Mouse (Mus musculus): ENCODE measurements at regions not wholly inside any gene's neighbourhood (a gene's known extent, or its start where the extent isn't known, plus 50 kb on each side); places are given as distances from the start of the nearest gene placed in this dataset.
"Not testable (repeated sequence)": the region's sequence is repeated elsewhere in the genome, so short reads cannot be mapped to it uniquely, and the experiment has no call there.

DNA sequence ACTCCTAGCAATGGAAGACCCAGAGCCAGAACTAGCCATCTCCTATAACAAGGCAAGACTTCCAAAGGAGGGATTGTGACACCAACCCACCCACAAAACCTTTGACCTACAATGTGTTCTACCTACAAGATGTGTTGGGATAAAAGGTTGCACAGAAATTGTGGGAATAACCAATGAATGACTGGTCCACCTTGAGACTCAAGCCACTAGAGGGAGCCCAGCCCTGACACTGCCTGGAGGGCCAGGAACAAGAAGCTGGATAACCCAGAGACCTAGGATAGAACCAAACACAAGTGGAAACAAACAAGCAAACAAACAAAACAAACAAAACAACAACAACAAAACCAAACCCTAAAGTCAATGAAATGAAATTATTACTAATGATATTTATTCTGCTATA lies 288.8 kb downstream of the Dchs2 start:
- DNase-seq (ENCODE audit: low spot score) = peak; percentile 28

DNA sequence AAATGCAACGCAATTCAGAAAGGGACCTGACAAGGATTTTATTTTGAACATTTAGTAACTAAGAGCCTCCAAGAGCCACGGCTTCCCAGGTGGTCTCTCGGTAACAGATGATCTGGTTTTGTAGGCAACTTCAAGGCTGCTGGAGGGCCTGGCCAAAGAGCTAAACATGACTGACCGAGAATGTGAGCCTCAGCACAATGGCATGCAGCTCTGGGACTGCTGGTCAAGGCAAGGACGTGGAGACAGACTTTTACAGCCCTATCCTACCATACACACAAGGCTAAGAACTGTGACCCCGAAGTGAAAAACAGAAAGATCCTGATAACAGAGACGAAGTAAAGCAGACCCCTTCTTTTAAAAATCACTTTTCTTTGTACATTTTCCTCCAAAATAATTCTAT lies 296.5 kb downstream of the Dchs2 start:
- peak; percentile 7 for DNase-seq (ENCODE audit: low spot score)

DNA sequence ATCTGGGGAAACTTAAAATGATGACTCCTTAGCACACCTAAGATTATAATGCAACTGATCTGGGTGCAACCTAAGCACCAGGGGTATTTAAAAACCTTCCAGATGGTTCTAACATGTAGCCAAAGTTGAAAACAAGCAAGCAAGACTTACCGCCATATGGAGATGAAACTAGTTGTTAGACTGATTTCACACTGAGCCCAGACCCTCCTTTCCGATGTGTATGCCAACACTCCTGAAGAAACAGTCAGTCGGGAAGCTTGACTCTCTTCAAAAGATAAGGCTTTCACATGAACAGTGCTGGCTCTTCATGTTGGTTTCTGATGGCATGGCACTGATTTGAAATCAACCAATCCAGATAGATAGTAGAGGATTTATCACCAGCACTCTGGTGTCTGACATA lies 301.6 kb downstream of the Dchs2 start:
- no peak for DNase-seq (ENCODE audit: low spot score)

DNA sequence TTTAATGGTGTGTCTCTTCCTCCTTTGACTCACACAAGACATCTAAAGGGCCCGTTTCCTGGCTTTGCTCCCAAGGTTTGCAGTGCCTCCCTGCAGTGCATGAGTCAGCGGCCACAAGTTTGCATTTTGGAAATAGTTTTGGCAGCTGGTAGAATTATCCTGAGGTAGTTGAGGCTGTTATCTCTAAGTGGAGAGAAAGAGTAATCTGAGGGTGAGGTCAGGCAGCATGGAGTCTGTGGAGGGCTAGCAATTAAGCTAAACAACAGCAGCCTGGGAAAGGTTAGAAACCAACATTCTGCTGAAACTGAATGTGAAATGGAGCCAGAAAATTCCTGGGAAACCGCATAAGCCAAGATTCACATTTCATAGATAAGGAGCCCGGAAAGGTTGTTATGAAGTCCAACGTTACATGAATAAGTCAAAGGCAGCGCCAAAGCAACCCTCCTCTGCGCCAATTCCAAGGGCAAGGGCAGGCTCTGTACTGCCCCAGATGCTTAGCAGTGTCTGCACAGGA lies 318.5 kb downstream of the Dchs2 start:
- DNase-seq (ENCODE audit: low spot score) = peak; percentile 64

DNA sequence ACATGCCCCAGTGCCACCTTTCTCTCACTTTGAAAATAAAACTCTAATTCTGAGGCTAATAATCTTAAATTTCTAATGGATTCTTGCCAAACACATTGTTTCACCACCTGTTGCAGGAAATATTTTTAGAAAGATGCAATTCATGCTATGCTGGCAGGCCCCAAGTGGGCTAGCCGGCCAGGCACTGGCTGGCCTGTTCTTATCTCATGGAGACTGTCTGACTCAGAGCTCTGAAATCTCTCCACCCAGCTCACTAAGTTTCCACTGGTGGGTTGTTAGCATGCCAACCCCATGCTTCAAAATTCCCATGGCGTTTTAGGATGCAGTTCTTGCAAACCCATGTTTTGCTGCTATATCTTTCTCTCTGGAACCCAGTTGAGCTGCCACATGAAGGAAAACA lies 315.5 kb upstream of the Sfrp2 start:
- no peak for DNase-seq (ENCODE audit: low spot score)

DNA sequence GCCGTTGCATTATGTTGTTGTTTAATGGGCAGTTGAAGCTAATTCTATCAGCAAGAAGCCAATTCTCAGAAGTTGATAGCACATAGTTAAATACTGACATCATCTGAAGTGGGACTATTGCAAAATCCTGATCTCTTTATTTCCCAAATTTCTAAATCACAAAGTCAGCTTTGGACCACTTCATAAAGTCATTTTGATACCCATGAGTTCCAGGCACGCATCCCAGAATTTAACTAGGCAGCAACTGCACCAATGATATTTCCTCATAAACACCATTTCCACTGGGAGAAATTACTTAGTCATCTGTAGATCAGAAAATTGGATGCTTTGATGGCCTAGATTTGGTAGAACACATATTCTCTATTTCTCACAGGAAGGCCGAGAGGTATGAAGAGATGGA lies 314.8 kb upstream of the Sfrp2 start:
- no peak for DNase-seq (ENCODE audit: low spot score)

DNA sequence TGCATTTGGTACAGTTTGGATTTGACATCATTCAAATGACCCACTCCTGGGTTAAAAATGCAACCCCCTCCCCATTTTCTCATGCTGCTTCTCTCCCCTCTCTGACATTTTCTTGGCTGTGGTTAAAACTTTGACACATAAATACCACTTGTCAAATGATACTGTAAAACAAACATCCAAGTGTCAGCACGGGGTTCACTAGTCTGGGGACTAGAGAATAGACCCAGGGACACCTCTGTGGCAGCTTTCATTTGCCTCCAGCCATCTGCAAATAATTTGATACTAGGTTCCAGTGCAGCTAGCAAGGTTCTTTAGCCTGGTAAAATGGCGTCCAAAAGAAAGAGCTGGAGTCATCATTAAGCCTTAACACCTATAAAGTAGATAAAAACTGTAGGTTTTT lies 312.7 kb upstream of the Sfrp2 start:
- no peak for DNase-seq (ENCODE audit: low spot score)

DNA sequence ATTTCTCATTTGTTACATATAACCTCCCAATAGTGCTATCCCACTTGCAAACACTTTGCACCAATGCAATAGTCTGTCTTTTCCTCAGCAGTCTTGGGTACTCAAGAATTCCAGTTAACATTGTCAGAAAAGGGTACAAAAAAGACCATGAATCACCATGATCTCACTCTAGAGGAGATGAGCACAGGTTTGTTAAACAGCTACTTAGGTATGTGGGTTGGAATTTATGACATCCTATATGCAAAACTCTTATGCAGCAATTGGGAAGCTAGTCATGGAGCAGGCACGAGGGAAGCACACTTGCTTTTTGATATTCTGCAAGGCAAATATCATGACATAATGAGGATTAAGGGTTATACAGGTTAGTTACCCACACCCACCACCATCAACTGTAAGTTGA lies 307.7 kb upstream of the Sfrp2 start:
- no peak for DNase-seq (ENCODE audit: low spot score)

DNA sequence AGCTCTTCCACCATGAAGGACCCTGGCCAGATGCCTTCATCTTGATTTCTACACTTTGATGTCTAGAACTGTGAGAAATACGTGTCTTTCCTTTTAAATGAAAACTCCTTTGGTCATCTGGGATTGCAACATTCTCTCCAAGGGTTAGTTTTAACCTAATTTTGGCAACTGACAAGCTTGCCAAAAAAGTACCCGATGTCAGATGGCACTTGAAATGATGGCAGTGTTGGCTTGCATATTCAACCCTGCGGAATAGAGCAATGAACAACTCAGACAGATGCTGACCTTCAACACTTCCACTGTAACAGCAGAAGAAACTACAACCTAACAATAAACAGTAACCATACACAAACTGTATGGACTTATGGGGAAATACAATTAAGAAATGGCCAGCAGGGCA lies 286.9 kb upstream of the Sfrp2 start:
- DNase-seq (ENCODE audit: low spot score) = no peak

DNA sequence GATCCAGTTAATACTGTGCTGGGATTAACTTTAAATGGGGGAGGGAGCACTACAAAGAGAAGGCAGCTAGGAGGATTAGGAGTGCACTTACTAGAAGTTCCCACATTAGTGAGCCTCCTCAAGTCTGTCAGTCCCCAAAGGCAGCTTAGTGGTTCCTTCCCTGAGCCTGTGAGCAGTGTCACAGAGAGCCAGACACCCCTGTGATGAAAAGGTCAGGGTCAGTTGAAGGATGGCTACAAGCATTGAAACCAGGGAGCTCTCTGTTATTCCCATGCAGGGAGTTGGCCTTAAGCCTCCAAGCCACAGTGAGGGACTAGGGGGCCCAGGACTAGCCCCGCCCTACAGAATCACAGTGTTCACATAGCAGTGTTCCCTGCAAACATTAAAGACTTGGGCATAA lies 285.9 kb upstream of the Sfrp2 start:
- no peak for DNase-seq (ENCODE audit: low spot score)

DNA sequence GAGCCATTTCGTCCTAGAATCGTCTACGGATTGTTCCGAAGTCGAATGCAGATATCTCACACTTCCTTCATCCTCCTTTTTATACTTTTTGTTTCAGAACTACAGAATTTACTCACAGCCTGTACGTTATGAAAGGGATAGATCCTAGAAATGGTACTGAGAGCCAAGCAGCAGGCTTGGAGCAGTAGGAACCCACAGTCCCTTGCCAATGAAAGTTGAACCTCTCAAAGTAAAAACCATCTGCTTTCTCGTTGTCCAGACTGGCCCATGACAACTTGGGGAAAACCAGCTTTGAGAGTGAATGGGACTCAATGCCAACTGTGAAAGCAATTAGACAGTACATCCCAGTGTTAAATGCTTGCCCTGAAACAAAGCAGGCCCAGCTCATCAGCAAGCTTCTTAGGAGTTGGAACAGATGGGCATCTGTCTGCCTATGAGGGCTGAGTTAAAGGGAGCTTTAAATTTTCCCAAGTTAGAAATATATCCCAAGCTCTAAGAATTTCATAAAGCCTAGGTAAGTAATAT lies 279.9 kb upstream of the Sfrp2 start:
- no peak for DNase-seq (ENCODE audit: low spot score)

DNA sequence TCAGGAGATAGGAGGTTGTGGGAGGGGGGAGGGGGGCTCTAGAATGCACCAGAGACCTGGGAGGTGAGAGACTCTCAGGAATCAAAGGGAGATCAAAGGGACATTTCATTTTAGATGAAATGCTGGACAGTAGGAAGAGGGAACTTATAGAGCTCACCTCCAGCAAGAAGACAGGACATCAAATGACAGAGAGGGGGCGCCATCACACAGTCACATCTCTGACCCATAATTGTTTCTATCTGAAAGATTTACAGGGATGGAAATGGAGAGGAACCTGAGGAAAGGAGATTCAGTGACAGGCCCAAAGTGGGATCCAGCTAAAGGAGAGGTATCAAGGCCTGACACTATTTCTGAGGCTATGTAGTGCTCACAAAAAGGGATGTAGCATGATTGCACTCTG lies 270.5 kb upstream of the Sfrp2 start:
- peak; percentile 22 for DNase-seq (ENCODE audit: low spot score)

DNA sequence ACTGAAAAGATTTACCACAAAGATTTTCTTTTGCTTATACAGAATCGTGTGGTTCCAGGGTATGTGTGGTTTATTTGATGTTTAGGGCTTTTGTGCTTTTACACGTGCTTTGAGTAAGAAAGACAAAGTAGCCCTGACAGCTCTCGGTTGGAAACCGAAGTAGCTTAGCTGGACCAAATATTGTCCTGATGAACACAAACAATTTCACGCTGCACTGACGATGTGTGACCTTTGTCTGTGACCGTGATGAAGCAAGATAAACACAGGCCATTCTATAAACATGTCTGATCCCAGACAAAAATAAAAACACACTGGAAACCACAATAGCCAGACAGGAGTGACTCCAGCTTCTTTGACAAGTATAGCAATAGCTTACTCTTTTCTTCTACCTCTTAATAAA lies 262.2 kb upstream of the Sfrp2 start:
- DNase-seq (ENCODE audit: low spot score) = no peak

DNA sequence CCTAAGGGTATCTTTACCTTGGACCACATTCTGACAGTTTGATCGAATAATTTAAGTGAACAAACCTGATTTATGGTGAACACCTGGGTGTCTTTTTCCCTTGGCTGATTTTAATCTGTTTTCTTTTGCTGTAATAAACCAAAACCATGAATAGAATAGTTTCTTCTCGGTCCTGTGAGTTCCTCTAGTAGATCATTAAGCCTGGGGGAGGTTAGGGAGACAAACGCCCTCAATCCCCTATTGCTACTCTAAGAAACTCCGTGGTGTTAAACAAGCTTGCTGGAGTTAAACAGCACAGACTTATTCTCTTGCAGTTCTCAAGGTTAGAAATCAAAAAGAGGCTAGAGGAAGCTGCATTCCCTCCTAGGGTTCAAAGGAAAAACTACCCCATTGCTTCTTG lies 249.5 kb upstream of the Sfrp2 start:
- DNase-seq (ENCODE audit: low spot score) = no peak

DNA sequence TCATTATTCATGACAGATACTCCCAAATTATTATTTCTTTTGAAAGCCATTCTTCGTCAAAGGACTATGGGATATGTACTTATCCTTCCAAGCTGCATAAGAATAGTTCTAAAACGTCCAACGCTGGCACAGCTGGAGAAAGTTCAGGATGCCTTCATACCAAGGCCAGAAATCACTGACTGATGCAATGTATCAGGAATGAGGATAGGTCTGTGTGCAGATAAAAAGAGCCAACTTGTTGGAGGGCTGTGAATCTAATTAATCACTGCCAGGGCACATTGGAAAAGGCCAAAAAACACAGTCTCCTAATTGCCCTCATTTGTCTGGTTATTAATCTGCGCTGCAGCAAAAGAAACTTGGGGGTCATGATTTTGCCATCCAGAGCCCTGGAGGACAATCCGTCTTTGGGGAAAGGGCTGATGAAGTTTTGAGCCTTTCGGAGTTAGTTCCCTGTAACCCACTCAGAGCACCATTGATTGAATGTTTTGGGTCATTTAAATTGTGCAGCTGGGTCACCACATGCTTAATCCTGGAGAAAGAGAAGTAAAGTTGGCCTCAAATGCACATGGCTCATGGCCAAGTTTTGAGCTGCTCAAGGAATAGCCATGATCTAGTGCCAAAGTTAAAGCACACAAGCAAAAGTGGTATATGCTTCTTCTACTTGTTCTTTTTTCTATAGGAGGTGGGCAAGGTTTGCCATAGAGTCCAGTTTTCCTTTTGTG lies 248.0 kb upstream of the Sfrp2 start:
- peak; percentile 37 for DNase-seq (ENCODE audit: low spot score)

DNA sequence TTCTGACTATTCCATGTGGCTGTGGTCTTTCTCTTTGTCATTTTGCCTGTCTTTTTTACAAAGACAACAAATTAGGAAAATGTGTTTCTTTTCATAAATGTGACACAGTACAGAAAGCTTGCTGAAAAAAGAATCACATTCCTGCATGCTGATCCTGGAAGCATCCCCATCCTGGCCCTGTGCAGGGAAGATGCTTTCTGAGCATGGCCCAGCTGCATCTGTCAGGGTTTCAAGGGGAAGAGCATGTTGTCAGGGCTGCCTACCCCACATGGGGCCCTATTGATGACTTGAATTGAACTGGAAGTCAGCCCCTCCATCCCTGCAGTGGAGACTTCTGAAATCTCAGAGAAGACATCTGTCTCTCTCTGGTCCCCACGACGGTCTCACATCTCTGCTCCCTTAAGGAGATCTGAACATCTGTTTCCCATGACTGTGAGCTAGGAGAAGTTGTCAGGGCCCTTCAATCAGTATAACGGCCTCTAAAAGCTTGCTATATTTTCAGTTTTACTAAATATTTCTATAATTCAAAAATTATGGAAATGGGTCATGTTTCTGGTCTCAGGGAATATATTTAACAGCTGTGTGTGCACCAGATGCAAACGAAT lies 235.8 kb upstream of the Sfrp2 start:
- DNase-seq (ENCODE audit: low spot score) = no peak

DNA sequence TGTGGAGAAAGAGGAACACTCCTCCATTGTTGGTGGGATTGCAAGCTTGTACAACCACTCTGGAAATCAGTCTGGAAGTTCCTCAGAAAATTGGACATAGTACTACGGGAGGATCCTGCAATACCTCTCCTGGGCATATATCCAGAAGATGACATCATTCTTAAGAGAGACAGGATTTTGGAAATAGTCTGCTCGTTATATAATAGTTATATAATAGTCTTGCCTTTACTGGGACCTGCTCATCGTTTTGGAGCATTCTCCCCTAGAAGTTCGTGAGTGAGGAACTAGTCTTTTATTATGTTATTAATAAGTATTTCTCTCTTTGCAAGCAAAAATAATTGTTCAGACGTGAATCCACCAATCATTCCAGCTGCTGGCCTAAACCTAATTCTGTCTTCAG lies 229.5 kb upstream of the Sfrp2 start:
- not testable (repeated sequence) for DNase-seq (ENCODE audit: low spot score)

DNA sequence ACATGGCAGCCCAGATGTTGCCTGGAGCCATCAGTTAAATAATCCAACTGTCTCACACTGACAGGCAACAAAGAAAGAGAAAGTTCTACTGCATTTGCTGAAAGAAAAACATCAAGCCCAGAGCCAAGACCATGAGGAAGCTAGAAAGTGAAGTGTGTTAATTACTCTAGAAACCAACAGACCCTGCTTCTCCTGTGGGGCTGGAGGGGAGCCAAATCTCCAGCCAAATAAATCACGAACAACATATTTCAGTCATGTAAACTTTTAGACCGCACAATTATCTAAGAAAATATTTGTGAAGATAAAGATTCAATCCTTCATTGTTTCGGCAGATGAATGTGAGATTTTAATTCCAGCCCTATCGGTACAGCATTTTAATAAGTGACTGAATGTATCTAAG lies 228.9 kb upstream of the Sfrp2 start:
- no peak for DNase-seq (ENCODE audit: low spot score)

DNA sequence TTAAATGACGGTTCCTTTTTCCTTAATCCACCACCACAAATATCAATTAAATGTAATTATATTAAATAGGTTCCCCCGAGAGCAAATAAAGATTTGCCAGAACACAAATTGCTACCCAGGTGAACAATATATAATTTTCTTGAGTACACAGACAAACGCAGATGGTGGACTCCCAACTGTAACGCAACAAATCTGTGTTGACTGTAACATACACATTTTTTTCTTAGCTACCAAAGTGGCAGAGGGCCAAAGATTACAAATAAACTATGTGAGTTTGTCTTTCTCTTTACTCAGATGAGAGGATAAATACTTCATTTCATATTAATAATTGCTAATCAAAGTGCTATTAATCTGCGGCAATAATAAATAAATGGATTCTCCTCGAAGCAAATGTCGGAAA lies 228.4 kb upstream of the Sfrp2 start:
- no peak for DNase-seq (ENCODE audit: low spot score)

DNA sequence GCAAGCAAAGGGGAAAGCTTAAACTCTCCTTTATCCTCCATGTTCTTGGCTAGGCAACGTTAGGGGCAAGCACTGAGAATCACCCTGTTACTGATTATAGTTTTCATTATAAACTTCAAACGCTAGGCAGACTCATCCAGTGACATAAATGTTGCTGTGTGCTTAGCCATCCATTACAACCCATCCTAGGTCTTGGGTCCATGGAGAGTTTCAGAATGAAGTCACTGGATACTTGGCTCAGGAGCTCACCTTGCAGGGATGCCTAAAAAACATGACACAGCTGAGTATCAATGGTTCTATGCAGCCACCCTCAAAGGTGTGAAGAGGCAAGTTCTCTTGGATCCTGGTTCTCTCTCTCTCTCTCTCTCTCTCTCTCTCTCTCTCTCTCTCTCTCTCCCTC lies 227.2 kb upstream of the Sfrp2 start:
- no peak for DNase-seq (ENCODE audit: low spot score)

DNA sequence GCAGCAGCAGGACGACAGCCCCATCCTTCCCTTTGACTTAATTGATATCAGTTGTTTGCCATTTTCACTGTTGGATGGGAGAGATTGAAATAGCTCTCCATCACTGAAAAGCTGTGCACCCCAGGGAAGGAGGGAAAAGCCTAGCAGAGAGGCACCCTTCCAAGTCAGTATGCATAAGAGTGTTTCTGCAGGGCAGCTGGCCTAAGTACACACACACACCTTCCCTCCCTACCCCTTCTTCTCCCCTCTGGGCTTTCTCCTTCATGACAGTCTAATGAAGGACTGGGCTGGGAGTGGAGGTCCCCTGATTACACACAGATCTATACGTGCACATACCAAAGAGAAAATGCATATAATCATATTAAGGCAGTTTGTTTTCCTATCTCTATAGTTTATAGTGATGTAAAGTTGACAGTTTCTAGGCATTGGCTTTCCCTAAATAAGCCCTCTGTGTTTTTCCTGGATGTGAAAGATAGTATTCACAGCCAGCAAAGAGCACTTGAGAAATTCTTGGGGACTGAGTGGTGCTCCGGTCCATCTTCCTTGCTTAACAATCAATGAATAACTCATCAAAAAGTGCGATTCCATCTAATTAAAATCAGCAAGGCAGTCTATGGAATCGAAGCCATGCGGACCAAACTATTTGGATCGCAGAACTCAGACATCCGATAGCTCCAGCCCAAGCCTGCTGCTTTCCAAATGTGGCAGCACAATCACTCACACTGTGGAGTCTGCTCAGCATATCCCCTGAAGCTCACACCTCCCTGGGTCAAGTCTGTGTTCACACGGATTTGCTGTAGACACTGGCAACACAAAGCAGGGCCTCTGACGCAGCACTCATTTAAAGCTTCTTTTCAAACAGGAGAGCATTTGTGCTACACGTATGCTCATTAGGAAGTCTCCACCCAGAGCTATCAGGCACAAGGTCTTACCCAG lies 224.9 kb upstream of the Sfrp2 start:
- no peak for DNase-seq (ENCODE audit: low spot score)

DNA sequence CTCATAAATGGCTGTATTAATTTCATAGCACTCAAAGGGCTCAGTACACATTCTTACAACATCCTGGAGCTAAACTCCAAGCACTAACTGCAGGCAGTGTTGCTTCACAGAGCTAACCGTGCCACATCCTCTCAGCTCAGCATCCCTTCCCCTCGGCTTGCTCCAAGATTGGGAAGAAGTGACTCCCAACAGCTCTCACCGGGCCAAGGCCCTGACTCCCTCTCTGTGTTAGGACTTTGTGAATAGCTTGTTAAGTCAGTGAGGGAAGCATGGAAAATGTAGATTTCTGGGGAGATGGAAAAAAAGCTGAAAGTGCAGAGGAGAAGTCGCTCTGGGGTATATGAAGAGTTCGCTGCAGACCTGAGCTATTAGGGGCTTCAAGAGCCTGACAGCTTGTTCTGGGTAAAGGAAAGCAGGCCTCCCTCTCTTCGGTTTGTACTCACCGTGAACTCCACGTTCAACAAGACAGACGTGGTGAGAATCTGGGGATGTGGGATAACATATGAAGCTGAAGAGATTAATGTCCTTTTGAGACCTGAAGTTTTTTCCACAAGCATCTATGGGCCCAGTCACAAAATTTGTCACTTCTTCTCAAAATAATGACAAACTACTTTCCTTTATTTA lies 213.5 kb upstream of the Sfrp2 start:
- DNase-seq (ENCODE audit: low spot score) = no peak
